Mouse (Mus musculus): ENCODE data around the gene Olfr1261. TPM values are rescaled to one million over a fixed set of nuclear protein-coding genes. Genes with fewer than 3 reads are reported as not detected.

Olfr1261 gene
- not detected in 2 replicates for total RNA-seq (2015)
- total RNA-seq (2017) = not detected in 2 replicates

DNA sequence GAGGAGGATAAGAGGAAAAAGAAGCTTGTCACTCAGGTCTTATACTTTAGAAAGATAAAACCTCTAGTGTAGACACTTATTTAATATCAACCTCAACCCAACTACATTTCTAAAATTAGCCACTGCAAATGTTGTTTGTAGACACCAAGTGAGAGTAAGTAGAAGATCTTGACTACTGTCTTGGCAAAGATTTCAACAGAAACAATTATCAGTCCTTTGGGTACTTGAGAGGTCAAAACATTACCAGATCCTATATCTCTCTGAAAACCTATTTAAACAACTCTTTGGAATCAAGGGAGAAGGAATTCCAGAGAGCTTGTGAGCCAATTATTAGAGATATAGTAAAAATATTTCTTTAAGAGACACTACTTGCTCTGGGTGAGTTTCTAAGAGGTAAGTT lies at the start of gene Olfr1261:
Gene Olfr1261, plus strand, starts transcription at position 301 of the 400 bp plus-strand sequence.
- ATAC-seq (ENCODE audit: poor library complexity, severe bottlenecking) = no peak

GRCm38 (mm10) chr2:89948564-89948963 lies 42.5 kb upstream of the Olfr1261 start, which contains the start of gene Olfr1259:
Gene Olfr1259 (minus strand): TSS chr2:89948664.
- no peak for ATAC-seq (ENCODE audit: poor library complexity, severe bottlenecking)

DNA sequence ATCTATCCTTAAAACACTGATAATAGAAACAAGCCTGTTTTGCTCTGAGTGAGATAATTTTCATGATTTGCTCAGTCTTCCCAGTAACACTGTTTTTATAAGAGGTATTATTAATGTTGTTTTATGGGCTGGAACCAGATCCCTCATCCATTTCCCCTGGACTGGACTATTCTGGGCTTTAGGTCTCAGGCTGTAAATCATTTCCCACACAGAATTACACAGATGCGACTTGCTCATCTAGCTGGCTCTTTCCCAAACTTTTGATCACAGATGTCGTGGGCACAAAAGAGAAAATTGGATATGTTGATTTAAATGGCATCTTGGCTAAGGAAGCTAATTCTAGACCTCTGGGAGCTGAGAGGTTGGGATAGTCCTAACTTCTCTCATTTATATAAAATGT lies 16.8 kb upstream of the Olfr1261 start, which contains the start of gene Olfr1260:
Gene Olfr1260, plus strand, starts transcription at position 157 of the 400 bp plus-strand sequence.
- no peak for ATAC-seq (ENCODE audit: poor library complexity, severe bottlenecking)

GRCm38 (mm10) chr2:89977709-89978108 lies 13.3 kb upstream of the Olfr1261 start:
- ATAC-seq (ENCODE audit: poor library complexity, severe bottlenecking) = no peak

- no peak for ATAC-seq (ENCODE audit: poor library complexity, severe bottlenecking)
These were observed 8.8 kb downstream of the Olfr1261 start, which contains the start of gene Olfr1262 for GRCm38 (mm10) chr2:89999845-90000244. Gene Olfr1262 (plus strand): TSS chr2:90000145.

GRCm38 (mm10) chr2:90011831-90012230 lies 20.8 kb downstream of the Olfr1261 start, which contains the start of gene Olfr1263:
Gene Olfr1263 (plus strand): TSS chr2:90012131.
- no peak for ATAC-seq (ENCODE audit: poor library complexity, severe bottlenecking)

DNA sequence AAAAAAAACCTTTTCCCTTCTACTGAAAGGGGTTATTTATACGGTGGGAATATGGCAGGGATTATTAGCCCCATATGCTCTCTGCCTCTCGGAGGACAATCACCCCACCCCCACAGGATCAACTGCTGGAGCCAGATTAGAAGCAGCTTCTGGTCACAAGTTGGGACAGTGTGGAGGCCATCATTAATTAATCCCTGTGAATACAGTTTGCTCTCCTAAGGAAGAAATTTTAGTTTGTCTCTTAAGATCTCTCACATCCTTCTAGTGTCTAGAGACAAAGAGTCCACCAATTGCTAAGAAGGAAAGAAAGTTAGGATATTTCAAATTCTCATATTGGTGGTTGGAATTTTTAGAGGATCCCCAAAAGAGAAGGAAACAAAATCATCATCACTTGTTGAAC lies 34.5 kb downstream of the Olfr1261 start, which contains the start of gene Olfr1264:
Gene Olfr1264, minus strand, starts transcription at position 101 of the 400 bp plus-strand sequence.
- ATAC-seq (ENCODE audit: poor library complexity, severe bottlenecking) = no peak

DNA sequence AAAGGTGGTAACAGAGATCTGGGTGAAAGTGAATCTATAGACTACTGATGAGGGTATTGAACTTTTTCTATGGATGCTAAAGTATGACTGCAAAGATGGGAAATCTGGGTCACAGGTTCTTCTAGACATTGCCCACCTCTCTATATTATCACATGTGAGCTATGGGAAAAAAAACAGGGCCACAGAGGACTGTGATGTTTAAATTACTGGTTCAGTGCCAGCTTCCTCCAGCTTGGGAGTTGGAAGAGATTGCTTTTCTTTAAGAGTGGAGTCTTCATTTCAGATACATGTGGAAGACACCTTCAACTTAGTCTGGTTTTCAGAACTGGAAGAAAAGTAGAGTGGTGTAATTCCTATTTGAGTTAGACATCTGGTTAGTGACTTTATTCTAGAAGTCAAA lies 44.0 kb downstream of the Olfr1261 start, which contains the start of gene Olfr1265:
Gene Olfr1265, plus strand, starts transcription at position 301 of the 400 bp plus-strand sequence.
- no peak for ATAC-seq (ENCODE audit: poor library complexity, severe bottlenecking)

Other genes with a start within 250 kb of the Olfr1261 start
- not detected in 2 replicates for gene Olfr1253, start 234.1 kb upstream of the Olfr1261 start, total RNA-seq (2015)
- gene Olfr1253, start 234.1 kb upstream of the Olfr1261 start, total RNA-seq (2017) = not detected in 2 replicates
- not detected in 2 replicates for gene Olfr1254, start 197.6 kb upstream of the Olfr1261 start, total RNA-seq (2015)
- gene Olfr1254, start 197.6 kb upstream of the Olfr1261 start, total RNA-seq (2017) = not detected in 2 replicates
- not detected in 2 replicates for gene Olfr1255, start 179.2 kb upstream of the Olfr1261 start, total RNA-seq (2015)
- gene Olfr1255, start 179.2 kb upstream of the Olfr1261 start, total RNA-seq (2017) = not detected in 2 replicates
- gene Olfr1256, start 149.7 kb upstream of the Olfr1261 start, total RNA-seq (2015) = not detected in 2 replicates
- not detected in 2 replicates for gene Olfr1256, start 149.7 kb upstream of the Olfr1261 start, total RNA-seq (2017)
- not detected in 2 replicates for gene Olfr48, start 143.0 kb upstream of the Olfr1261 start, total RNA-seq (2015)
- not detected in 2 replicates for gene Olfr48, start 143.0 kb upstream of the Olfr1261 start, total RNA-seq (2017)
- not detected in 2 replicates for gene Olfr1257, start 112.8 kb upstream of the Olfr1261 start, total RNA-seq (2015)
- gene Olfr1257, start 112.8 kb upstream of the Olfr1261 start, total RNA-seq (2017) = not detected in 2 replicates
- gene Olfr1258, start 63.9 kb upstream of the Olfr1261 start, total RNA-seq (2015) = not detected in 2 replicates
- gene Olfr1258, start 63.9 kb upstream of the Olfr1261 start, total RNA-seq (2017) = not detected in 2 replicates
- gene Olfr1259, start 42.6 kb upstream of the Olfr1261 start, total RNA-seq (2015) = not detected in 2 replicates
- gene Olfr1259, start 42.6 kb upstream of the Olfr1261 start, total RNA-seq (2017) = 0.04 TPM in 1 of 2 replicates, not detected in the other
- not detected in 2 replicates for gene Olfr1260, start 16.9 kb upstream of the Olfr1261 start, total RNA-seq (2015)
- gene Olfr1260, start 16.9 kb upstream of the Olfr1261 start, total RNA-seq (2017) = not detected in 2 replicates
- not detected in 2 replicates for gene Olfr1262, start 8.9 kb downstream of the Olfr1261 start, total RNA-seq (2015)
- gene Olfr1262, start 8.9 kb downstream of the Olfr1261 start, total RNA-seq (2017) = not detected in 2 replicates
- not detected in 2 replicates for gene Olfr1263, start 20.9 kb downstream of the Olfr1261 start, total RNA-seq (2015)
- not detected in 2 replicates for gene Olfr1263, start 20.9 kb downstream of the Olfr1261 start, total RNA-seq (2017)
- not detected in 2 replicates for gene Olfr1264, start 34.4 kb downstream of the Olfr1261 start, total RNA-seq (2015)
- gene Olfr1264, start 34.4 kb downstream of the Olfr1261 start, total RNA-seq (2017) = not detected in 2 replicates
- gene Olfr1265, start 44.1 kb downstream of the Olfr1261 start, total RNA-seq (2015) = not detected in 2 replicates
- not detected in 2 replicates for gene Olfr1265, start 44.1 kb downstream of the Olfr1261 start, total RNA-seq (2017)
- not detected in 2 replicates for gene Olfr140, start 72.4 kb downstream of the Olfr1261 start, total RNA-seq (2015)
- not detected in 2 replicates for gene Olfr140, start 72.4 kb downstream of the Olfr1261 start, total RNA-seq (2017)
- not detected in 2 replicates for gene Olfr1269, start 130.2 kb downstream of the Olfr1261 start, total RNA-seq (2015)
- gene Olfr1269, start 130.2 kb downstream of the Olfr1261 start, total RNA-seq (2017) = not detected in 2 replicates
- not detected in 2 replicates for gene Olfr32, start 151.1 kb downstream of the Olfr1261 start, total RNA-seq (2015)
- gene Olfr32, start 151.1 kb downstream of the Olfr1261 start, total RNA-seq (2017) = not detected in 2 replicates
- gene Olfr1270, start 161.9 kb downstream of the Olfr1261 start, total RNA-seq (2015) = not detected in 2 replicates
- gene Olfr1270, start 161.9 kb downstream of the Olfr1261 start, total RNA-seq (2017) = not detected in 2 replicates
- not detected in 2 replicates for gene Olfr1506, start 233.3 kb downstream of the Olfr1261 start, total RNA-seq (2015)
- gene Olfr1506, start 233.3 kb downstream of the Olfr1261 start, total RNA-seq (2017) = 0.07 TPM in 1 of 2 replicates, not detected in the other

Measured in megakaryocyte, adult 5-6 weeks (primary cell).